ENCODE assay signal across 27 mouse cellular contexts in genomic region chr1:179141071-179141650, GRCm38 (mm10).
A peak's percentile ranks its signal among the peaks of the same experiment; 100 is the strongest.
DNase-seq lines count a peak whose midpoint lies in the region; ATAC-seq lines count a peak whose summit lies in the region.
"Had no signal": no experiment of that assay in that cellular context is flagged by ENCODE, and none has a peak within 500 bp of the region (broad histone marks: within the 10 kb centered on the region; RNA-seq: fewer than 3 reads in every experiment).

No protein-coding gene starts in this region.

- H3K4me2 ChIP-seq in embryonic facial prominence, embryonic 13.5 days, result no peak overlapping the region
- no peak overlapping the region for H3K4me2 ChIP-seq in neural tube, embryonic 15.5 days
- H3K4me2 ChIP-seq: heart, embryonic 11.5 days; limb, embryonic 13.5 days; lung, embryonic 14.5 days; neural tube, embryonic 12.5 days had no signal

- no peak overlapping the region for H3K4me3 ChIP-seq in embryonic facial prominence, embryonic 13.5 days
- H3K4me3 ChIP-seq in limb, embryonic 10.5 days, result no peak overlapping the region
- no peak overlapping the region for H3K4me3 ChIP-seq in forebrain, embryonic 10.5 days
- H3K4me3 ChIP-seq in neural tube, embryonic 15.5 days (replicated peaks), result no peak overlapping the region
- H3K4me3 ChIP-seq: hindbrain, embryonic 10.5 days; limb, embryonic 13.5 days; megakaryocyte, embryonic 14.5 days; neural tube, embryonic 12.5 days had no signal

- peak overlapping the region; percentile 82 for H3K27ac ChIP-seq in embryonic facial prominence, embryonic 13.5 days
- peak overlapping the region; percentile 86 for H3K27ac ChIP-seq in limb, embryonic 10.5 days
- no peak overlapping the region for H3K27ac ChIP-seq in forebrain, embryonic 10.5 days
- H3K27ac ChIP-seq in neural tube, embryonic 15.5 days (replicated peaks), result no peak overlapping the region
- H3K27ac ChIP-seq: hindbrain, embryonic 10.5 days; limb, embryonic 13.5 days; liver, embryonic 14.5 days; neural tube, embryonic 12.5 days had no signal

- no peaks in the 10 kb centered on the region for H3K9me3 ChIP-seq in embryonic facial prominence, embryonic 13.5 days
- no peaks in the 10 kb centered on the region for H3K9me3 ChIP-seq in limb, embryonic 10.5 days (replicated peaks)
- no peaks in the 10 kb centered on the region for H3K9me3 ChIP-seq in forebrain, embryonic 10.5 days
- no peaks in the 10 kb centered on the region for H3K9me3 ChIP-seq in neural tube, embryonic 15.5 days (replicated peaks)
- H3K9me3 ChIP-seq: hindbrain, embryonic 10.5 days; limb, embryonic 13.5 days; neural tube, embryonic 12.5 days had no signal

- no peaks in the 10 kb centered on the region for H3K36me3 ChIP-seq in embryonic facial prominence, embryonic 13.5 days
- H3K36me3 ChIP-seq in limb, embryonic 10.5 days, result no peaks in the 10 kb centered on the region
- no peaks in the 10 kb centered on the region for H3K36me3 ChIP-seq in forebrain, embryonic 10.5 days (replicated peaks)
- no peaks in the 10 kb centered on the region for H3K36me3 ChIP-seq in neural tube, embryonic 15.5 days
- H3K36me3 ChIP-seq: hindbrain, embryonic 10.5 days; limb, embryonic 13.5 days; neural tube, embryonic 12.5 days had no signal

- H3K27me3 ChIP-seq in embryonic facial prominence, embryonic 13.5 days, result no peaks in the 10 kb centered on the region
- H3K27me3 ChIP-seq in limb, embryonic 10.5 days (ENCODE audit: low read depth, poor library complexity, severe bottlenecking), result no peaks in the 10 kb centered on the region
- peaks cover 8% of the 10 kb centered on the region; the same call in 1 of the 2 replicates for H3K27me3 ChIP-seq in forebrain, embryonic 10.5 days (ENCODE audit: poor library complexity, severe bottlenecking)
- H3K27me3 ChIP-seq in neural tube, embryonic 15.5 days (replicated peaks), result 0 out of 2 replicates have a peak, but pooled peaks cover 4% of the 10 kb centered on the region
- H3K27me3 ChIP-seq: megakaryocyte, embryonic 14.5 days; neural tube, embryonic 12.5 days had no signal

- no peak for ATAC-seq in embryonic facial prominence, embryonic 13.5 days (ENCODE audit: insufficient number of reproducible peaks, insufficient read depth, low FRiP score, low TSS enrichment, low read depth)
- no peak for ATAC-seq in neural tube, embryonic 15.5 days (ENCODE audit: low FRiP score)
- ATAC-seq: hindbrain, embryonic 16.5 days had no signal

- peaks cover 64% of the 10 kb centered on the region for H3K4me1 ChIP-seq in embryonic facial prominence, embryonic 13.5 days
- H3K4me1 ChIP-seq in limb, embryonic 10.5 days, result peaks cover 73% of the 10 kb centered on the region
- H3K4me1 ChIP-seq in forebrain, embryonic 10.5 days, result peaks cover 35% of the 10 kb centered on the region
- peaks cover 20% of the 10 kb centered on the region for H3K4me1 ChIP-seq in neural tube, embryonic 15.5 days
- H3K4me1 ChIP-seq: megakaryocyte, embryonic 14.5 days had no signal

- 39% methylated on average over 12 of the region's 12 CpGs for WGBS in embryonic facial prominence, embryonic 13.5 days
- 76% methylated on average over 12 of the region's 12 CpGs for WGBS in limb, embryonic 10.5 days
- WGBS in forebrain, embryonic 10.5 days, result 78% methylated on average over 12 of the region's 12 CpGs
- 85% methylated on average over 12 of the region's 12 CpGs for WGBS in neural tube, embryonic 15.5 days

- DNase-seq in adrenal gland, postnatal 14 days, result peak; percentile 25
- no peak for DNase-seq in adrenal gland, postnatal 4 days (ENCODE audit: low spot score in 2 of 2)
- peak; percentile 48 for DNase-seq in Muller cell, postnatal 12 days (ENCODE audit: inconsistent ontology term)
- no peak for DNase-seq in limb, embryonic 10.5 days (ENCODE audit: low spot score)
- DNase-seq in forebrain, embryonic 10.5 days (ENCODE audit: extremely low spot score, low spot score), result no peak
- DNase-seq in right cerebral cortex, postnatal 25 days, result no peak
- DNase-seq: cerebellum, adult 11-12 months; embryo, embryonic 11 days; gastrocnemius, postnatal 10 days; heart, adult 11 months; heart, postnatal 10 days; kidney, adult 9 months; kidney, postnatal 36 days; midbrain, embryonic 14.5 days; retina, postnatal 1 day; thymus, adult 18-20 months; thymus, postnatal 36 days had no signal

- H3K9ac ChIP-seq in embryonic facial prominence, embryonic 13.5 days, result no peak overlapping the region
- no peak overlapping the region for H3K9ac ChIP-seq in neural tube, embryonic 15.5 days (replicated peaks)
- H3K9ac ChIP-seq: limb, embryonic 13.5 days; liver, embryonic 14.5 days; lung, embryonic 14.5 days; neural tube, embryonic 12.5 days had no signal

Comparison
In these comparisons a context has a peak if more than half of its experiments do, and no peak if none do; other contexts are left out.
1. DNase-seq: peak in adrenal gland, postnatal 14 days (single experiment) and Muller cell, postnatal 12 days (single experiment); none in adrenal gland, postnatal 4 days (0 of 2), limb, embryonic 10.5 days (single experiment), forebrain, embryonic 10.5 days (single experiment) and right cerebral cortex, postnatal 25 days (single experiment).
2. H3K27ac ChIP-seq: peak in embryonic facial prominence, embryonic 13.5 days (single experiment) and limb, embryonic 10.5 days (single experiment); none in forebrain, embryonic 10.5 days (single experiment) and neural tube, embryonic 15.5 days (single experiment).